Mouse (Mus musculus): ENCODE measurements around the gene Rhou. TPM values are rescaled to one million over a fixed set of nuclear protein-coding genes. Genes with fewer than 3 reads are reported as not detected.
A peak's percentile ranks its signal among the peaks of the same experiment; 100 is the strongest.
"Not testable (repeated sequence)": the region's sequence is repeated elsewhere in the genome, so short reads cannot be mapped to it uniquely, and the experiment has no call there.

Gene Rhou
- 10 to 100 TPM; 12.8 to 14.7 TPM for total RNA-seq (2021)
- long read RNA-seq, experiment 1, partial matches to known transcripts = 0 of 7 reads
- long read RNA-seq, experiment 1, other reads (novel, unspliced or antisense) = 4 of 7 reads
- long read RNA-seq, experiment 2, transcript Rhou-201 (3 exons, 3,371 nt) = major isoform, 7 of 15 reads
- long read RNA-seq, experiment 2, partial matches to known transcripts = 8 of 15 reads
- long read RNA-seq, experiment 2, other reads (novel, unspliced or antisense) = 0 of 15 reads

DNA sequence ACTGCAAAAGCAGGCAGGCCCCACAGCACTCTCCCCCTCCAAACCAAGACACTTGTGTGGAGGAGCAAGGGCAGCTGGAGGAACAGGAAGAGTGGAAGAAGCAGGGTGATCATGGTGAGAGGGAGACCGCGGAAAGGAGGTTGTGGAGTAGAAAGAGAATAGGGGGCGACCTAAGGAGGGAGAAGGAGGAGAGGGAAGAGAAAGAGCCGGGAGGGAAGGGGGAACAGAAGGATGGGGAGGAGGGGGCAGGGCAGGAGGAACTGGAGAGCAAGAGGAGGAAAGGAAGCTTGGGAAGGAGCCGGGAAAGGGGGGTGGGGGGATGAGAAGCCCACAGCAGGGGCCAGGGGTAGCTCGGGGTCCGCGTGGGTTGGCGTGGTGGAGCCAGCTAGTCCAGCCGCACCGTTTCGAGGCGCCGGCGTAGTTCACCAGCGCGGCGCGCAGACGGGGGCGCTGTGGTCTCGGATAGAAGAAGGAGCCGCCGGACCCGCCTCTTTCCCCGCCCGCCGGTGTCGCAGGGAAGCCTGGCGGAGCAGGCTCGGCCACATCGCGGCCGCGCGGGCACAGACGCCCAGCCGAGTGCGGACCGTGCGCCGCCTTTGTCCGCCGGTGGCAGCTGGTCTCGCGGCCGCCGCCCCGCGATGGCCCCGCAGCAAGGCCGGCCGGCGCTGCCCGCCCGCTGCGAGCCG is at the start of gene Rhou:
Gene Rhou (plus strand): TSS at position 622 of the 686 bp plus-strand sequence.
- intact Hi-C loops (cut with DNase I) = loop anchor here (2.0 kb wide), 1 partner anchor 129 kb away; no protein-coding TSS in a partner anchor
- peak; percentile 82 to 92 for DNase-seq

DNA sequence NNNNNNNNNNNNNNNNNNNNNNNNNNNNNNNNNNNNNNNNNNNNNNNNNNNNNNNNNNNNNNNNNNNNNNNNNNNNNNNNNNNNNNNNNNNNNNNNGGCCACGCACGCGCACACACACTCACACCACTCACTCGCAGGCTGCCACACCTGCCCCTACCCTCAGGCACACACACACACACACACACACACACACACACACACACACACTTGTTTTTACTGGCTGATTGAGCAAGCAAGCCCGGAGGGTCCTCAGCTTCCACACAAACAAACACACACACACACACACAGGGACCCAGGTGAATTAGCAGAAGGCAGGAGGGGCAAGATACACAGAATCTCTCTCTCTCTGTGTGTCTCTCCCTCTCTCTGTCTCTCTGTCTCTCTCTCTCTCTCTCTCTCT is 41.1 kb upstream of the Rhou start:
- intact Hi-C loops (cut with DNase I); DNase-seq: not testable (repeated sequence)

DNA sequence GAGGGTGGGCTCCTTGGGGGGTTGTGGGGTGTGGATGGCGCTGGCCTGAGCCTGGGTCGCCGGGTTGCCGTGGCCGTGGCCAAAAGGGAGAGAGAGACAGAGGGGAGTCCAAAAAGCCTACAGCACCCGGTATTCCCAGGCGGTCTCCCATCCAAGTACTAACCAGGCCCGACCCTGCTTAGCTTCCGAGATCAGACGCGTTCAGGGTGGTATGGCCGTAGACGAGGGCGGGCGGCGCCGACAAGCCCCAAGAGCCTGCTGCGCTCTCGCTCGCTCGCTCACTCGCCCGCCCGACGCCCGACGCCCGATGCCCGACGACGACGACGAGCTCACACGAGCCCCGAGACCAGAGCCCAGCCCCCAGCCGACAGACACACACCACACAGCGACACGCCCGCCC is 30.2 kb upstream of the Rhou start:
- intact Hi-C loops (cut with DNase I); DNase-seq: not testable (repeated sequence)

DNA sequence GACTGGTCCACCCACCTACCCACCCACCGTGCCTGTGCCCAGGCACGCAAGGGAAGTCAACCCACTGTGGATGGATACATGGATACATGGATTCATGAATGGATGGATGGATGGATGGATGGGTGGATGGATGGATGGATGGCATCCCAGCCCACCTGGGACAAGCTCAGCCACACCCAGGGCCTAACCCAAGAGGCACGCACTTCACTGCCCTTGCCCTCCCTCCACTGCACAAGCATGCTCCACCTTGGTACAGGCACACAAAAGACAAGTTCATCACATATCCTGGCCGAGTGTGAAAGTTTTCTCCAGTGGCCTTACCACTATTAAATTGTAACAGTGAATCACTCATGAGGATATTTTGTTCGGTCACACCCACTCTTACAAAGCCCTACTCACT is 29.5 kb upstream of the Rhou start:
- no peak for DNase-seq
- intact Hi-C loops (cut with DNase I) = no loop called here

DNA sequence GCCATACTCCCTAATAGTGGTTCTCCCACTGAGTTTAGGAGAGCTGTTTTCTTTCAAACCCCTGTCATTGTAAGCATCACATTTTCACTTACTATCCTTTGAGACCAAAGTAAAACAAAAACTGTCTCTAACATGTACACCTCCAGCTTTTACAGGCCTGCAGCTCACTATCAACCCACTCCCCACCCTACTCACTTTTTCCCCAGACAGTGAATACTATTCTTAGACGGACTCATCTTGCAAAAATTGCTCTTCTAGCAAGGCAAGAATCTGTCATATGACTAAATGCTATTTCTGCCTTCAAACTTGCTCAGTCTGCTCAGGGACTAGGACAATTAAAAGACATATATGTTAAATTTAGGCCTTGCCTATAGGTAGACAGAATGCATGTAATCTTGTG is 29.0 kb upstream of the Rhou start:
- no peak for DNase-seq
- intact Hi-C loops (cut with DNase I) = no loop called here

DNA sequence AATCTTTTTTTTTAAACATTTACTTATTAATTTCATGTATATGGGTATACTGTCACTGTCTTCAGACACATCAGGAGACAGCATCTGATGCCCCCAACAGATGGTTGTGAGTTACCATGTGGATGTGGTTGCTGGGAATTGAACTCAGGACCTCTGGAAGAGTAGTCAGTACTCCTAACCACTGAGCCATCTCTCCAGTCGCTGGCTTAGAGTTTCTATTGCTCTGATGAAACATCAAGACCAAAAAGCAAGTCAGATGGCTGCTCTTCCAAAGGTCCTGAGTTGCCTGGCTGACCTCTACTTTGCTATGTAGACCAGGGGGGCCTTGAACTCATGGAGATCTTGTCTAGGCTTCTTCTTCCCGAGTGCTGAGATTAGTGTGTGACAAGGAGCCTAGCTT is 28.0 kb upstream of the Rhou start:
- intact Hi-C loops (cut with DNase I) = no loop called here
- DNase-seq = no peak

DNA sequence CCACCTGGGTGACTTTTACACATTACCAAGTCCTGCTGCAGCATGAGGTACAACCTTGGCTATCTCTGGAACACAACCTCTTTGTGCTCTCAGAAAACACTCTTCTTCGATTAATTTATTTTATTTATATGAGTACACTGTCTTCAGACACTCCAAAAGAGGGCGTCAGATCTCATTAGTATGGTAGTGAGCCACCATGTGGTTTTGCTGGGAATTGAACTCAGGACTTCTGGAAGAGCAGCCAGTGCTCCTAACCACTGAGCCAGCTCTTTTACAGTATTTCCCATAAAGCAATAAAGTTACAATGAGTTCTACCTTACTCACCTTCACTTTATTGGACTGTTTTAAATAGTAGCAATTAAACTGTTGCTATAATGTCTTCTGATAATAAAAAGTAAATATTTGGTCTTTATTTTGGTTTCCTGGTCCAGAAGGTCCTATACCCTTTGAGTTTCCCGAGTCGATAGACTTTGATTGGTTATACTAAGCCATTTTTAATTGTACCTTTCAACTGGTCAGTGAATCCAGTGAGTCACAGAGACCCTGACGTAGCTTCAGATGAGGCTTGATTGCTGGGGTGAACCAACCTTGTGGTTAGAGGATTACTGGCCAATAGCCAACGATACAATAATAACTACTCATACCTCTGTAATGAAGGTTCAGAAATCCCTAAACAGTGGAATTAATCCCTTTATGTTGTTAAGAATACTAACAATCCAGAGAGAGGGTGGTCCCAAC is 26.1 kb upstream of the Rhou start:
- intact Hi-C loops (cut with DNase I) = no loop called here
- no peak for DNase-seq

DNA sequence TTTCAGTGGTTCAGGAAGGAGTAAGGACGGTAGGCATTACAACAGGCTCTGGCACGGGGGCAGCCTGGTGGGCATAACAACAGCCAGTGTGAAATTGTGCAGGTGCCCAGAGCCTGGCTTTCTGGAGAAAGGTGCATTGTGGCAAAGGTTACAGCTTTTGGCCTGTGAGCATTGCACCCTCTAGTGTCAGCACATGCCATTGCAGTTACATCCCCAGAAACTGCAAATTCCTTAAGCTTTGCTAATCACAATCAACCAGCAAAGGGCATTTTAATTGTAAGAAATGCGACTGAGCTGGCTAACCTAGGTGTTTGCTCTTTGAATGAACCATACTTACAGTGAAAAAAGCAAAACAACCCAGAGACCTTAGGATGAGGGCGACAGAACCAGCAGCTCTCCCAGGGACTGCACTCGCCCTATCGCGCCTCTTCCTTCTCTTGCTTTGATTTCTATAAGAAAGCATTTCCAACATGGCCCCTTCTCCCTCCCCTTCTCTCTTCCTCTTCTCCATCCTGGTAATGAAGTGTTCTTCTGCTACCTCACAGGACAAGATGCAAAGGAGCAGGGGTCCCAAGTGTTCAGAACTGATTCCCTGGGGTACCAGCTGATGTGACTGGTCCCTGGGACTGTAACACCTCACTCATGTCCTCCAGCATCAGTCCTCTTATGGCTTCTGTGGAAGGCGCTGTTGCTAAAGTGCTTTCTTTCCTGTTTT is 25.3 kb upstream of the Rhou start:
- intact Hi-C loops (cut with DNase I) = no loop called here
- DNase-seq = peak in 1 of 2 experiments; percentile 12

DNA sequence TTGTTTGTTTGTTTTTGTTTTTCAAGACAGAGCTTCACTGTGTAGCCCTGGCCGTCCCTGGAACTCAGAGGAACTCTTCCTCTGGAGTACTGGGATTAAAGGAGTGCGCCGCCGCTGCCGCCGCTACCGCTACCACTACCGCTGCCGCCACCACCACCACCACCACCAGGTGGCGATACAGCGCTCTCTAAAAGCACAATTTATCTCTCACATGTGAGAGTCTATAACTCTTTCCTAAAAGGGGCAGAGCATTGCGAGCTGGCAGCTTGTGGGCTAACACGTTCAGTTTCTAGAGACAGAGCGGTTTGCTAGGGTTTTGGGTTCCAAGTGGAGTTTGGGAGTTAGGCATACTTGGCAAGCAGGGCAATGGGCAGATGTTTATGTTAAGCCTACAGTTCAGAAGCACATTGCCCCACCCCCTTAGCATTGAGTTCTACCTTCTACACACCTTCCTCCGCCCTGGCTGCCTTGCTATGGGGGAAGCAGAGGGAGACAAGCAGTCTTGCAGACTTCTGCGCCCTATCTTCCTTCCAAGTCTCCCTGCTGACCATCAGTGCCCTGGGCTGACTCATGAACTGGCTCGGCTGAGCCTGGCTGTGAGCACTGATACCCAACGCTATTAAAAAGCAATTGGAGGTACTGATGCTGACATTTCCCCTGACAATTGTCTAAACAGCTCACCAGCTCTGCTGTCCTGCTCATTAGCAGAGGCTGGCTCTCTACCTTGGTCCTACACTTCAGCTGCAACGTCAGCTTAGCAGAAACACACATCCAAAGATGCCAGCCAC is 24.6 kb upstream of the Rhou start:
- intact Hi-C loops (cut with DNase I) = no loop called here
- DNase-seq = peak; percentile 42 to 50

DNA sequence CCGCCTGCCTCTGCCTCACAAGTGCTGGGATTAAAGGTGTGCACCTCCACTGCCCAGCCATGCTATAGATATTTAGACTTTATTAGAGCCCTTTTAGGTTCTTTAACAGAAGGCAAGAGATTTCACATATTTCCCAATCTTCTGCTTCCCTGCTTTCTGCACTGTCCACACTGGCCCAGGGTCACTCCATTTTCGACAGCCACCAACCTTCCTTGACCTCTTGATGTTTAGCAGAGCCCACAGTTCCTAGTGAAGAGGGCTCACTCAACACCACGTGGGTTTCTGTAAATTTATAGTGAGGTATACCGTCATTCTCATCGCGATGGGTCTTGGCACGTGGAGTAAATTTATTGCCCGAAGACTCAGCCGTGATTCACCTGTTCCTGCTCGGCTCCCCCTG is 23.7 kb upstream of the Rhou start:
- no peak for DNase-seq
- intact Hi-C loops (cut with DNase I) = no loop called here

DNA sequence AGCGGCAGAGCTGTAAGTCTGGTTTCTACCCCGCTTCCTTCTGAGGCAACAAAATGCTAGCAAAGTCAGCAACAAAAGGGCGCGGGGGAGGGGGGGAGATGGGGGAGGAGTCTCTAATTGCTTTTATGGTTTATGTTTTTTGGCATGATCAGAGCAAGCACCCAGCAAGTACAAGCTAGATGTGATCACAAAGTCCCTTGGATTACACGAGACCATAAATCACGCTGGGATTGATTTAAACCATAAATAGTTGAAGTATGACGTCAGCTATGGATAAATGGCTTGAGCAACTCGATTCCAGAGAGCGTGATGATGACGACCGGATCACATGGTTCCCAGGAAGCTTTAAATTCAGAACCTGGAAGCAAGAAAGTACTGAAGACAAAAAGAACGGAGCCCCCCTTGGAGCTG is 22.9 kb upstream of the Rhou start:
- intact Hi-C loops (cut with DNase I) = no loop called here
- no peak for DNase-seq

DNA sequence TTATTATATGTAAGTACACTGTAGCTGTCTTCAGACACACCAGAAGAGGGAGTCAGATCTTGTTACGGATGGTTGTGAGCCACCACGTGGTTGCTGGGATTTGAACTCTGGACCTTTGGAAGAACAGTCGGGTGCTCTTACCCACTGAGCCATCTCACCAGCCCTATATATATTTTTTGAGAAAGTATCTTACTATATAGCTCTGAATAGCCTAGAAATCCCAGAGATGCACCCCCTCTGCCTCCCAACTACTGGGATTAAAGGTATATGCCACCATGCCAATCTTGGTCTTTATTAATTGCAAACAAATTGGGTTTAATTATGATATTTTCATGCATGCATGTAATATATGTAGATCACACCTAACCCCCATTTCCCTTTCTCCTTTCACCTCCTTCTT is 22.0 kb upstream of the Rhou start:
- intact Hi-C loops (cut with DNase I); DNase-seq: not testable (repeated sequence)

DNA sequence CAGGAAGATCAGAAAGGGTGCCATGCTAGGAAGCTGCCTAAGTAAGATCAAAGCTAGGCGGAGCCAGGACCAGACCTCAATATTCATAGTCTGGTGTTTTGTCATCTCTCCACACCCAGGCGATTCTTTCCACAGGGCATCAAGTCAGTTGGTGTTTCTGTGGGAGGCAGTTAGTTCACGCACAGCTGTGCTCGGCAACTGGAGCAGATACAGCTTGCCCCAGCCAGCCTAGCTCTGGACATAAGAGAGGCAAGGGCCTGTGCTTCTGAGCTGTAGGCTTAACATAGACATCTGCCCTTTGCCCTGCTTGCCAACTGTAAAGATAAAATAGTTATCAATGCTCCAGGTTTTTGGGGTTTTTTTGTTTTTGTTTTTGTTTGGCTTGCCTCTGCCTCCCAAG is 21.5 kb upstream of the Rhou start:
- no peak for DNase-seq

DNA sequence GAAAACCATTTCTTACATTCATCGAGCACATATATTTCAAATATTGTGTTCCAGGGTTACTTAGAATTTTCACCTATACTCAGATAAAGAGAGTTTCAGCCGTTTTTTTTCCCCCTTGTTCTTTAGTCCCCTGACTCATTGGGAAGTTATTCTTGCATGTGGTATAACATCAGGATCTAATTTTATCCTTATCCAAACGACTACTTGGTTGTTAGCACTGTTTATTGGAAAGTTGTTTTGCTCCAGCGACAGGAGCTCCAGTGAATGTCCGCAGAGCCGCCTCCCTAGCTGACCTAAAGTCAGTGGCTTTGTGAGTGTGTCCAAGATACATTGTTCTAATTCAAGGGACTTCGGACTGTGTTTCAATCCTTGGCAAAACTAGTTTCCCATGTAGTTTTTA is 19.9 kb upstream of the Rhou start:
- intact Hi-C loops (cut with DNase I) = no loop called here
- DNase-seq = no peak

More for the DNA sequence above, 21.5 kb upstream of the Rhou start:
- intact Hi-C loops (cut with DNase I) = no loop called here

DNA sequence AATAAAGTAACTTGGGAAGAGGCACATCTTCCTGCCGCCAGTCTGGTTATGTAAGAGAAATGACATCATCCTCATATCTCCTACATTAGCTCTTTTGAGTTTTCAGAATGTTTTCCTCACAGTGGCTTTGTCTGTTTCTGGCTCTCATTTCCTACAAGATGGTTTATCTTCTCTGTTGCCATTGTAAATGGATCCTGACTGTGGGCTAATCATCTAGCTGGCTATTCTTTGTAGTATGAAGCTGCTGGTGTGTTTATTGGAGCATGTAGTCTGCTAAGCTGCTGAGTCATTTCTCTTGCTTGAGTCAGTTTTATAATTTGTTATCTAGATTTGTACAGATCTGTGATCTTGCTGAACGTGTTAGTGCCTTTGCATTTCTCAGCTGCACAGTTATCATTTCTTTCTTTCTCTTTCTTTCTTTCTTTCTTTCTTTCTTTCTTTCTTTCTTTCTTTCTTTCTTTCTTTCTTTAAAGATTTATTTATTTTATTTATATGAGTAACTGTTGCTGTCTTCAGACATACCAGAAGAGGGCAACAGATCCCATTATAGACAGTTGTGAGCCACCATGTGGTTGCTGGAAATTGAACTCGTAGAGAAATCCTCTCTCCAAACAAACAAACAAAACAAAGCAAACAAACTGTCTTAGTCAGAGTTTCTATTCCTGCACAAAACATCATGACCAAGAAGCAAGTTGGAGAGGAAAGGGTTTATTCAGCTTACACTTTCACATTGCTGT is 19.2 kb upstream of the Rhou start:
- no peak for DNase-seq
- intact Hi-C loops (cut with DNase I) = no loop called here

DNA sequence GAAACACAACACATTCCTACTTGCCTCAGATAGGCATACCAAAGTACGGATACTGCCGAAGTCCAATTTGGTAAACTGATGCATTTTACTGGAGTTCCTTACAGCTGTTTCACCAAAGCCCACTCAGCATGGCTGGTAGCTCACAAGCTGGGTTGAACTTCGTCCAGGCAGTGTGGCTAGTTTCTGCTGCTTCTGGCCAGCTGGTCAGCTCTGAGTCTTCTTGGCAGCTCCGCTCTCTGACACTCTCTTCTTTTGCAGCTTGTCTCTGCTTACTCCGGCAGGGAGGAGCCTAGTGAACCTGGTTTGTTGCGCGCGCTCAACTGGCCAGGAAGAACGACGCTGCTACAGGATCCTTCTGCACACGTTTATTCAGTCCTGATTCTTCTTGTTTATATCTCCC is 18.1 kb upstream of the Rhou start:
- no peak for DNase-seq
- intact Hi-C loops (cut with DNase I) = no loop called here

DNA sequence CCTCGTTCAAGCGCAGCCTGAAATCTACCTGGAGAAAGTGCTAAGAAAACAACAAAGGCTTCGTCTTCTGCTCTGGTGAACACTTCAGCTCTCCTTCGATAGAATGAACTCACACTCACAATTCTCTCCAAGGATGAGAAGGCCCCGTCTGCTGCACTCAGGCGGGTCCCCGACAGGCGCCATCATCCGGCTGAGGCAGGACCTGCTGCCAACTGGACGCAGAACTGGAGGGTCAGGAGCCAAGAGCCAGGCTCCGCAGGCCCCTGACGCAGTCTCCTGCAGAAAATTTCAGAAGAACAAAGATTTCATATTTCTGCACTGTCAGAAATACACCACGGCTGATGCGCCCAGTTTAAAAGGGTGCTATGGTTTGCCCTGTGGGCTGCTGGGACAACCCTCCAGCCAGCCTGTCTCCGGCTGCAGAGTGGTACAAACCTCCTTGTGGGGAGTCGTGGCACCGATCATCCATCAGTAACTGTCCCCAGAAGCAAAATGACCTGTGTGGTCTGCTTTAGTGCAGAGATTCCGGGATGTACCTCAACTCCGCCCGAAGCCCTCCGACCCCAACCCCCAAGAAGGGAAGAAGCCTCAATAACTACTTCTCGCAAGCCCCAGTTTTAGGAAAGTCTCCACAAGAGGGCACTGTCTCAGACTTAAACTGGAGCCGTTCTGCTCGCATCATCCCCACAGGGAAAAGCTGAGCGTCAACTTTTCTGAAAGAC is 10.2 kb upstream of the Rhou start:
- intact Hi-C loops (cut with DNase I) = no loop called here
- DNase-seq = no peak

DNA sequence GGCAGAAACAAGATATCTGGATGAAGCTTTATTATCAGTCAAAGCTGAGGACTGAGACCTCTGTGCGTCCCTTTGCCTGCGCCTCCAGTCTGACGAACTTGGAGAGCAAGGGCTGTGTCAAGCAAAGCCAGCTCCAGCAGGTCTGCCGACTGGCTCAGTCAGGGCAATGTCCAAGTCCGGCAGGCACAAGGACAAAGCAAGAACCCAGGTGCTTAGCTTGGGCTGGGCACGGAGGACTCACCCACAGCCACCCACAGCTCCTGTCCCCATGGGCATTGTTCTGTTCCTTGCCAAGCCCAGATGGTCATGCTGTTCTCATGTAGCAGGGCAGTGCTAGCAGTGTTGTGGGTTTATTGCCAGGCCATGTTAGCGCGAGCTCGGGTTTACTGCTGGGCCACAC is 8.5 kb upstream of the Rhou start:
- intact Hi-C loops (cut with DNase I) = no loop called here
- no peak for DNase-seq

Data from gastrocnemius, postnatal 36 days (tissue).